Mouse (Mus musculus): Measurements from ENCODE around the gene Apobec2. TPM values are rescaled to one million over a fixed set of nuclear protein-coding genes. Genes with fewer than 3 reads are reported as not detected.

Gene Apobec2
- polyA plus RNA-seq, 1 experiment from 2014 or later = 0.80 TPM

- no peaks in the 10 kb centered on the region for H3K9me3 ChIP-seq
- H3K4me1 ChIP-seq (replicated peaks) = peaks cover 16% of the 10 kb centered on the region
- H3K4me3 ChIP-seq = no peak overlapping the region
- H3K27ac ChIP-seq (replicated peaks) = no peak overlapping the region
- H3K9ac ChIP-seq = no peak overlapping the region
- H3K27me3 ChIP-seq = no peaks in the 10 kb centered on the region
- peaks cover 23% of the 10 kb centered on the region for H3K36me3 ChIP-seq
- H3K4me2 ChIP-seq = no peak overlapping the region
- 92% methylated on average over 3 of the region's 3 CpGs for WGBS
- ATAC-seq (ENCODE audit: low read depth) = no peak
These were observed 30.0 kb downstream of the Apobec2 start for GRCm38 (mm10) chr17:48402751-48403150.

GRCm38 (mm10) chr17:48401710-48402109 is 31.0 kb downstream of the Apobec2 start:
- Histone ChIP-seq H3K9ac (no peak overlapping the region), H3K4me3 (no peak overlapping the region), H3K4me2 (no peak overlapping the region), H3K27ac (replicated peaks) (no peak overlapping the region), H3K27me3 (no peaks in the 10 kb centered on the region), H3K9me3 (no peaks in the 10 kb centered on the region), H3K36me3 (peaks cover 27% of the 10 kb centered on the region), H3K4me1 (replicated peaks) (peaks cover 7% of the 10 kb centered on the region; the same call in 1 of the 2 replicates)
- 76% methylated on average over 4 of the region's 4 CpGs for WGBS
- ATAC-seq (ENCODE audit: low read depth) = no peak

- Histone ChIP-seq H3K4me1 (replicated peaks) (no peaks in the 10 kb centered on the region), H3K9me3 (no peaks in the 10 kb centered on the region), H3K27me3 (no peaks in the 10 kb centered on the region), H3K36me3 (peaks cover 88% of the 10 kb centered on the region), H3K27ac (replicated peaks) (no peak overlapping the region), H3K4me3 (no peak overlapping the region), H3K9ac (no peak overlapping the region), H3K4me2 (no peak overlapping the region)
- WGBS = 96% methylated on average over 3 of the region's 3 CpGs
- ATAC-seq (ENCODE audit: low read depth) = no peak
These were observed 40.1 kb downstream of the Apobec2 start for GRCm38 (mm10) chr17:48392616-48393015.

- no peak overlapping the region for H3K9ac ChIP-seq
- peaks cover 95% of the 10 kb centered on the region for H3K36me3 ChIP-seq
- WGBS = 95% methylated on average over 5 of the region's 5 CpGs
- no peak for ATAC-seq (ENCODE audit: low read depth)
- no peak overlapping the region for H3K4me3 ChIP-seq
- H3K27me3 ChIP-seq = no peaks in the 10 kb centered on the region
- no peaks in the 10 kb centered on the region for H3K9me3 ChIP-seq
- H3K4me2 ChIP-seq = no peak overlapping the region
- no peak overlapping the region for H3K27ac ChIP-seq (replicated peaks)
- no peaks in the 10 kb centered on the region for H3K4me1 ChIP-seq (replicated peaks)
These were observed 41.3 kb downstream of the Apobec2 start for GRCm38 (mm10) chr17:48391446-48391845.

GRCm38 (mm10) chr17:48389442-48389841 is 43.3 kb downstream of the Apobec2 start:
- no peak overlapping the region for H3K4me3 ChIP-seq
- ATAC-seq (ENCODE audit: low read depth) = no peak
- WGBS = 94% methylated on average over 5 of the region's 5 CpGs
- H3K27ac ChIP-seq (replicated peaks) = no peak overlapping the region
- H3K27me3 ChIP-seq = no peaks in the 10 kb centered on the region
- H3K4me2 ChIP-seq = no peak overlapping the region
- no peaks in the 10 kb centered on the region for H3K9me3 ChIP-seq
- no peaks in the 10 kb centered on the region for H3K4me1 ChIP-seq (replicated peaks)
- H3K36me3 ChIP-seq = peaks cover 89% of the 10 kb centered on the region
- no peak overlapping the region for H3K9ac ChIP-seq

GRCm38 (mm10) chr17:48388666-48389065 is 44.1 kb downstream of the Apobec2 start:
- H3K9ac ChIP-seq = no peak overlapping the region
- H3K4me1 ChIP-seq (replicated peaks) = no peaks in the 10 kb centered on the region
- no peaks in the 10 kb centered on the region for H3K27me3 ChIP-seq
- H3K9me3 ChIP-seq = no peaks in the 10 kb centered on the region
- ATAC-seq (ENCODE audit: low read depth) = no peak
- no peak overlapping the region for H3K4me2 ChIP-seq
- 91% methylated on average over 2 of the region's 2 CpGs for WGBS
- no peak overlapping the region for H3K27ac ChIP-seq (replicated peaks)
- H3K4me3 ChIP-seq = no peak overlapping the region
- peaks cover 81% of the 10 kb centered on the region for H3K36me3 ChIP-seq

- WGBS = 72% methylated on average over 2 of the region's 2 CpGs
- H3K36me3 ChIP-seq = peaks cover 54% of the 10 kb centered on the region
These were observed 46.8 kb downstream of the Apobec2 start for GRCm38 (mm10) chr17:48385786-48386461.

GRCm38 (mm10) chr17:48379050-48379449 is 53.7 kb downstream of the Apobec2 start:
- Histone ChIP-seq H3K9me3 (no peaks in the 10 kb centered on the region), H3K9ac (no peak overlapping the region), H3K4me2 (no peak overlapping the region), H3K36me3 (no peaks in the 10 kb centered on the region), H3K27me3 (no peaks in the 10 kb centered on the region), H3K4me1 (replicated peaks) (no peaks in the 10 kb centered on the region), H3K27ac (replicated peaks) (no peak overlapping the region), H3K4me3 (no peak overlapping the region)
- no peak for ATAC-seq (ENCODE audit: low read depth)

More at GRCm38 (mm10) chr17:48385786-48386461, 46.8 kb downstream of the Apobec2 start:
- no peaks in the 10 kb centered on the region for H3K27me3 ChIP-seq
- H3K9ac ChIP-seq = no peak overlapping the region
- no peak overlapping the region for H3K27ac ChIP-seq (replicated peaks)
- no peak overlapping the region for H3K4me3 ChIP-seq
- no peak overlapping the region for H3K4me2 ChIP-seq
- H3K9me3 ChIP-seq = no peaks in the 10 kb centered on the region
- ATAC-seq (ENCODE audit: low read depth) = no peak
- no peaks in the 10 kb centered on the region for H3K4me1 ChIP-seq (replicated peaks)

- H3K9me3 ChIP-seq = no peaks in the 10 kb centered on the region
- WGBS = 95% methylated on average over 1 of the region's 1 CpGs
- H3K4me1 ChIP-seq (replicated peaks) = no peaks in the 10 kb centered on the region
- H3K27me3 ChIP-seq = no peaks in the 10 kb centered on the region
- H3K36me3 ChIP-seq = no peaks in the 10 kb centered on the region
- no peak overlapping the region for H3K27ac ChIP-seq (replicated peaks)
- no peak overlapping the region for H3K4me3 ChIP-seq
- ATAC-seq (ENCODE audit: low read depth) = no peak
- no peak overlapping the region for H3K4me2 ChIP-seq
- H3K9ac ChIP-seq = no peak overlapping the region
These were observed 56.6 kb downstream of the Apobec2 start for GRCm38 (mm10) chr17:48376102-48376501.

GRCm38 (mm10) chr17:48372987-48373386 is 59.7 kb downstream of the Apobec2 start:
- no peaks in the 10 kb centered on the region for H3K4me1 ChIP-seq (replicated peaks)
- no peak for ATAC-seq (ENCODE audit: low read depth)
- WGBS = 82% methylated on average over 8 of the region's 8 CpGs
- no peaks in the 10 kb centered on the region for H3K9me3 ChIP-seq
- H3K4me3 ChIP-seq = no peak overlapping the region
- no peaks in the 10 kb centered on the region for H3K27me3 ChIP-seq
- no peak overlapping the region for H3K9ac ChIP-seq
- no peaks in the 10 kb centered on the region for H3K36me3 ChIP-seq
- H3K4me2 ChIP-seq = no peak overlapping the region
- H3K27ac ChIP-seq (replicated peaks) = no peak overlapping the region

GRCm38 (mm10) chr17:48371621-48372020 is 61.1 kb downstream of the Apobec2 start:
- Histone ChIP-seq H3K4me1 (replicated peaks) (no peaks in the 10 kb centered on the region), H3K4me2 (no peak overlapping the region), H3K27ac (replicated peaks) (no peak overlapping the region), H3K9ac (no peak overlapping the region), H3K4me3 (no peak overlapping the region), H3K36me3 (no peaks in the 10 kb centered on the region), H3K9me3 (no peaks in the 10 kb centered on the region), H3K27me3 (no peaks in the 10 kb centered on the region)
- ATAC-seq (ENCODE audit: low read depth) = no peak

Measured in neural tube, embryonic 13.5 days (tissue).